Comparison of ENCODE assay signal across 9 mouse cellular contexts in the genomic region with DNA sequence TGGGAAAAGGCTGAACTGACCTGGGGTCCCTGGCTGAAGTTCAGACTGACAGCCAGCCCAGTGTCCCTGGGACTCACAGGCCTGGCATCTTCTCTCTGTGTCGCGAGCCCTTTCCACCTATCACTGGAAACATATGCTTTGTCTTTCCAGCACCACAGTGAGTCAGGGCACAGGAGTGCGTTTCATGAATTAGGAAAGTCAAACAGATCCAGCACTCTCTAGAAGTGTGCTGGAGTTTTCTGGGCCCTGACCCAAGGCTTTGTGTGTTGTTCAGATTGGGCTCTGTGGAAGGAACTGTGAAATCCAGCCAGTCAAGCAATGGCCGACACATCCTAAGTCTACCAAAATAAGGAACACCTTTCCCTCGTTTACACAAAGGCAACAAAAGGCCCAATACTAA. TPM values are rescaled to one million over a fixed set of nuclear protein-coding genes. Genes with fewer than 3 reads are reported as not detected.
DNase-seq lines count a peak whose midpoint lies in the region; ATAC-seq lines count a peak whose summit lies in the region.
"Had no signal": no experiment of that assay in that cellular context is flagged by ENCODE, and none has a peak within 500 bp of the region (broad histone marks: within the 10 kb centered on the region; RNA-seq: fewer than 3 reads in every experiment).

No protein-coding gene starts in this region.

- H3K4me2 ChIP-seq in forebrain, embryonic 13.5 days = peak overlapping the region; percentile 43
- H3K4me2 ChIP-seq in liver, embryonic 15.5 days = peak overlapping the region; percentile 53; the same call in 1 of the 2 replicates

- H3K9me3 ChIP-seq in forebrain, embryonic 13.5 days (replicated peaks) = no peaks in the 10 kb centered on the region
- no peaks in the 10 kb centered on the region for H3K9me3 ChIP-seq in liver, embryonic 15.5 days (replicated peaks)

- H3K27ac ChIP-seq in forebrain, embryonic 13.5 days = no peak overlapping the region
- H3K27ac ChIP-seq in liver, embryonic 15.5 days (replicated peaks) = no peak overlapping the region
- H3K27ac ChIP-seq: kidney, postnatal 0 days had no signal

- DNase-seq in heart, adult 11 months = peak; percentile 93
- no peak for DNase-seq in heart, adult 9 months (ENCODE audit: low spot score in 2 of 2)
- DNase-seq in 3T3-L1 (ENCODE audit: low read depth, low spot score) = peak; percentile 80
- DNase-seq in natural killer cell, adult 2 months (ENCODE audit: low spot score in 2 of 2) = no peak
- DNase-seq in gastrocnemius, postnatal 14 days = no peak
- no peak for DNase-seq in urinary bladder, postnatal 14 days (ENCODE audit: low spot score)

- intact Hi-C loops in gastrocnemius, postnatal 14 days (cut with DNase I; ENCODE audit: low total_unique reads) = loop anchor here (5.0 kb wide), 1 partner anchor 33 kb away; no protein-coding TSS in a partner anchor

- H3K36me3 ChIP-seq in forebrain, embryonic 13.5 days (ENCODE audit: poor library complexity, severe bottlenecking) = peaks cover 31% of the 10 kb centered on the region; the same call in 1 of the 2 replicates
- H3K36me3 ChIP-seq in liver, embryonic 15.5 days (replicated peaks) = no peaks in the 10 kb centered on the region

- no peak for ATAC-seq in forebrain, embryonic 13.5 days
- ATAC-seq in liver, embryonic 15.5 days (ENCODE audit: insufficient read depth) = no peak

- H3K4me3 ChIP-seq in forebrain, embryonic 13.5 days = no peak overlapping the region
- no peak overlapping the region for H3K4me3 ChIP-seq in liver, embryonic 15.5 days (replicated peaks)

- H3K4me1 ChIP-seq in forebrain, embryonic 13.5 days = peaks cover 69% of the 10 kb centered on the region
- H3K4me1 ChIP-seq in liver, embryonic 15.5 days (replicated peaks) = peaks cover 60% of the 10 kb centered on the region

- 69% methylated on average over 5 of the region's 5 CpGs for WGBS in forebrain, embryonic 13.5 days
- WGBS in liver, embryonic 15.5 days (ENCODE audit: insufficient replicate concordance) = 53% methylated on average over 5 of the region's 5 CpGs

- peak overlapping the region; percentile 47; the same call in 1 of the 2 replicates for H3K9ac ChIP-seq in forebrain, embryonic 13.5 days
- H3K9ac ChIP-seq in liver, embryonic 15.5 days = no peak overlapping the region

- no peaks in the 10 kb centered on the region for H3K27me3 ChIP-seq in forebrain, embryonic 13.5 days
- H3K27me3 ChIP-seq in liver, embryonic 15.5 days = peaks cover 72% of the 10 kb centered on the region

RNA-seq across cellular contexts. Expression of a gene that starts 4.7 kb away (rescaled TPM):
- polyA plus RNA-seq in forebrain, embryonic 13.5 days (2015; fragmentation: Nextera tagmentation; extraction: Ambion mirVana) = 88.2 TPM in 2 replicates
- 17.3 and 17.5 TPM in 2 replicates for polyA plus RNA-seq in liver, embryonic 15.5 days (2015; fragmentation: Nextera tagmentation; extraction: Ambion mirVana)
- total RNA-seq in gastrocnemius, postnatal 14 days (2021) = 10 to 100 TPM; 59.5 to 65.6 TPM

RNA-seq across cellular contexts. Expression of a gene that starts 23.5 kb away (rescaled TPM):
- polyA plus RNA-seq in forebrain, embryonic 13.5 days (2015; fragmentation: Nextera tagmentation; extraction: Ambion mirVana) = 11.0 and 13.7 TPM in 2 replicates
- polyA plus RNA-seq in liver, embryonic 15.5 days (2015; fragmentation: Nextera tagmentation; extraction: Ambion mirVana) = 14.1 and 15.3 TPM in 2 replicates
- under 1 TPM; 0.11 to 0.47 TPM for total RNA-seq in gastrocnemius, postnatal 14 days (2021)

RNA-seq across cellular contexts. Expression of a gene that starts 35.8 kb away (rescaled TPM):
- polyA plus RNA-seq in forebrain, embryonic 13.5 days (2015; fragmentation: Nextera tagmentation; extraction: Ambion mirVana) = 21.5 and 25.6 TPM in 2 replicates
- polyA plus RNA-seq in liver, embryonic 15.5 days (2015; fragmentation: Nextera tagmentation; extraction: Ambion mirVana) = 8.2 and 8.8 TPM in 2 replicates
- total RNA-seq in gastrocnemius, postnatal 14 days (2021) = 10 to 100 TPM; 36.1 to 36.2 TPM

RNA-seq across cellular contexts. Expression of a gene that starts 40.1 kb away (rescaled TPM):
- polyA plus RNA-seq in forebrain, embryonic 13.5 days (2015; fragmentation: Nextera tagmentation; extraction: Ambion mirVana) = 155 and 158 TPM in 2 replicates
- 51.4 and 70.3 TPM in 2 replicates for polyA plus RNA-seq in liver, embryonic 15.5 days (2015; fragmentation: Nextera tagmentation; extraction: Ambion mirVana)
- total RNA-seq in gastrocnemius, postnatal 14 days (2021) = 10 to 100 TPM; 69.9 to 76.0 TPM

RNA-seq across cellular contexts. Expression of a gene that starts 43.3 kb away (rescaled TPM):
- polyA plus RNA-seq in forebrain, embryonic 13.5 days (2015; fragmentation: Nextera tagmentation; extraction: Ambion mirVana) = not detected in 2 replicates
- 0.05 and 0.06 TPM in 2 replicates for polyA plus RNA-seq in liver, embryonic 15.5 days (2015; fragmentation: Nextera tagmentation; extraction: Ambion mirVana)
- 10 to 100 TPM; 58.9 to 61.2 TPM for total RNA-seq in gastrocnemius, postnatal 14 days (2021)
- polyA plus RNA-seq: kidney, postnatal 0 days had no signal

Comparison
In these comparisons a context has a peak if more than half of its experiments do, and no peak if none do; other contexts are left out.
1. DNase-seq: peak in heart, adult 11 months (single experiment) and 3T3-L1 (single experiment); none in heart, adult 9 months (0 of 2), natural killer cell, adult 2 months (0 of 2), gastrocnemius, postnatal 14 days (single experiment) and urinary bladder, postnatal 14 days (single experiment).